Mouse (Mus musculus) c-Kit-positive CD71-positive TER-119-positive erythroid progenitor cells, embryonic 14.5 days (primary cell): ENCODE measurements around the gene Fam217b.

Experiments
- DNase-seq: peaks from one replicate; pipeline ENCODE4 v3.0.0-alpha.2; 2013; ENCODE audit warnings: low spot score

Gene Fam217b

DNA sequence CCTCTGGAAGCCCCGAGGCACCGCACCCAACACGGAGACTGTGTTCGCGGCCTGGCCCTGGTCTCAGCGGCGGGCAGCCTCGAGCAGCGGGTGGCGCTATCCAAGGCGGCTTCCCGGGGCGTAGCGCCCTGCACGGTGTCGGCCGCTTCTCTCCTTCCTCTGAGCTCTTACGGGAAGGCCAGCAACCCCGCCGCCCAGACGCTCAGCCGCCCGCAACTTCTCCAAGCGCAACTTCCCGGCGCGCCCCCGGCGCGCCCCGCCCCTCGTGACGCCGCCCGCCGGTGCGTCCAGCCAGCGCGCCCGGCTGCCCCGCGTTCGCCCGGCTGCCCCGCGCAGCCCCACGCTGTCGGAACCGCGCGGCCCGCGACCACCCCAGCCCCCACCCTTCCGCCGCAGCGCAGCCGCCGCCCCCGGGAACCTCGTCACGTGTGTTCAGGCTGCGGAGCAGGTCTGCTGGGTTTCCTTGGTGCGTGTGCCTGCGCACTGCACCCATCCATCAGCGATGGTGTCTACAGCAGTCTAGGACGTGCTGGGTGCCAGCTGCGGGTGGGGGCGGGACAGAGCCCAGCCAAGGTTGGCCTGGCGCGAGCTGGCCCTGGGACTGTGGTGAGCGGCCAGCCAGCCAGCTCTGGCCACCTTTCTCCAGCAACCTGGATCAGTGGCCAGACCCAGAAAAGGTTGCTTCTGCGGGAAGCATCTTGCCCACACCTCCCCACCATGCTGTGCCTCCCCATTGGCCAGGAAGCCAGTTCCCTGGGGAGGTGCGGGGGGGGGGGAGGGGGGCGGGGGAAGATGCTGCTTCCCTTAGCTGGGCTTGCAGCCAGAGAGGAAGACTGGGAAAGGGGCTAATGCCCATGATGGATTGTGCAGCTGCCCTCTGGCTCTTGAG, at the start of gene Fam217b, which contains the start of gene Ppp1r3d:
Gene Fam217b (plus strand): TSS at position 264 of the 889 bp plus-strand sequence.
Gene Ppp1r3d (minus strand): TSS at position 212 of the 889 bp plus-strand sequence.
- no peak for DNase-seq

DNA sequence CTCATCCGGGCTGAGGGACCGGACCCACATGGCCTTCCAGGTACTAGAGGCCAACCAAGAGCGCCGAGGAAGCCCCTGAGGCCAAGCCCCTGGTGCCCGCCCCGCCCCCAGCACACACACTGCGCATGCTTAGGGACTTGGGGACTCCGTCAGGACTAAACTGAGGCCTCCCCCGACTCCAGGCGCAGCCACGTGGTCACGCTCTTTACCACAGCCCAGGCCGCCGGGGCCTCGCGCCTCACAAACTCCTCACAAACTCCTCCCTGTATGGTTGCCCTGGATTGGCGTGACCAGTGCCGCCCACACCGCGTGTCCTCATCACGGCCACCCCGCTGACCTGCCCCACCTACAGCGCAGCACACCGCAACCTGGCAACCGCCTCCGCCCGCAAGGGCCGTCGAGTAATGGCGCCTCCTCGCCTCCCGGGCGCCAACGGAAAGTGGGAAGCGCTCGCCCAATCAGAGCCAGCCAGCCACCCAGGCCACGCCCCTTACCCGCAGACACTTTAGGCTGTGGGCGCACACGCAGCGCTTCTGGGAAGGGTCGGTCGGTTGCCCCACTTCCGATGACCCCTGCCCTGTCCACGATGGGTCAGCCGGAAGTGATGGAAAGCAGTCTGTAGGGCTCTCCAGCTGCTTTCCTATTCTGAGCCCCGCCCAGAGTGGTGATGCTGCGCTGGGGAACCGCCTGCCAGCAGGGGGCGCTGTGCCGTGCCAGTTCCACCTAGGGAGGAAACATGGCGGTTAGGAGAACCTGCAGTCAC, 7.1 kb upstream of the Fam217b start, which contains the start of gene Sycp2:
Gene Sycp2 (minus strand): TSS at position 633 of the 763 bp plus-strand sequence.
- DNase-seq = no peak

DNA sequence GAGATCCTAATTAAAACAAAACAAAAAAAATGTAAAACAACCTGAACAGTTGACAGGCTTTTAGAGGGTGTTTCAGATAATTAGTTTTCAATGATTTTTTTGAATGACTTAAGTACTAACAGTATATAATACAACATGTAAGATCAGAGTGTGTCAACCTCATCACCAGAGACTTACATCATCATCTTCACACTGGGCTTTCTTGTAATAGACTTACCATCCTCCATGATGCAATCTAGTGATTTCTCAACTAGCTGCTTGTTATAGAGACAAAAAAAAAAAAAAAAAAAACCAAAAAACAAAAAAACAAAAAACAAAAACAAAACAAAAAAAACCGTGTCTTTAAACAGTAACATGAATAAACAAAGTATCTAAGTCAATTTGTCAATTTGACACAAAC, 5.3 kb upstream of the Fam217b start:
- no peak for DNase-seq

DNA sequence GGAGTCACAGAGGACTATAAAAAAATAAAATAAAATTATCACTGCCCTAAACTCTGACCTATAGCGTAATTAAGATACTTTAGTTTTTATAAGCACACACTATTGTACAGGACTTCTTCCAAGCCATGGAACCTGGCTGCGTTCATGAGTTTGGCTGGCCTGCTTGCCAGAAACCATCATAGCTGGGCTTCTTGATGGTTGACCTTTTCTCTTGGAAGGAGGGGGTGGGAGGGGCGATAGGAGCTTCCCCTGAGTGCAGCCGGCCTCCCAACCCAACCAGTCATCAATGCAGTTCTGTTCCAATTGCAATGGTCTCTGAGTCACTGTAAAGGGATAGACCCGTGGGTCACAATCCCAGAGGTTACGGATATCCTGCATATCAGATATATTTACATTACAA, 4.0 kb upstream of the Fam217b start:
- DNase-seq = no peak

DNA sequence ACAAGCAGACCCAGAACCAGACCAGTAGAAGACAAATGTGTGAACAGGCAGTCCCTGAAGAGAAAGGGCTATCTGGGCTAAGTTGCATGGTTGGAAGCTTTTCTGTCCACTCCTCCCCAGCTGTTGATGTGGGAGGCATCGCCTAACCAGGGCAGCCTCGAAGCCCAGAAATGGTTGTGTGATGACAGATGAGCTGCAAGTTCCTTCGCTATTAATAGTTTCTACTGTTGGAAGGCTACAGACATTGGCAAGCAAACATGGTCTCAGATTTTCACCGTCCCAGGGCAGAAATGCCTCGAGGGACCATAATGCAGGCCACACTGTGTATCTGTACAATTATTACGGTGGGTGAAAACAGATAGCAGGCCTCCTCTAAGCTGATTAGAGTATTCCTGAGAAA, 1.7 kb upstream of the Fam217b start:
- DNase-seq = no peak

DNA sequence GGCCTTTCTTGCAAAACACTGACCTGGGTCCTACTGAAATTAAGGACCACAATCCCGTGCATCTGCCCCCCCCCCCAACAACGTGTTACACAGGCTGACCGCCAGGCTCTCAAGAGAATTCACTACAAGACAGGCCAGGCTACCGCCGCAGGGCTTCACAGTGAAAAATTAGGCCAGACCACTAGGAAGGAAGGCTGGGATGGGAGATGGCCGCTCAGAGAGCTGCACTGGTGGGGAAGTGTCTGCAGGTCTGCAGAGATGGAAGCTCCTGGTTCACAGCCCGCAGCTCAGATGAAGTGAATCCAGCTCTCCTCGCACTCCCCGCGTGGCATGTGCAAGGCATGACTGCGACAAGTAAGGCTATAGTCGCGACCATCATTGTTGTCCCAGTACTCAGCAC, 1.2 kb upstream of the Fam217b start:
- DNase-seq = no peak

DNA sequence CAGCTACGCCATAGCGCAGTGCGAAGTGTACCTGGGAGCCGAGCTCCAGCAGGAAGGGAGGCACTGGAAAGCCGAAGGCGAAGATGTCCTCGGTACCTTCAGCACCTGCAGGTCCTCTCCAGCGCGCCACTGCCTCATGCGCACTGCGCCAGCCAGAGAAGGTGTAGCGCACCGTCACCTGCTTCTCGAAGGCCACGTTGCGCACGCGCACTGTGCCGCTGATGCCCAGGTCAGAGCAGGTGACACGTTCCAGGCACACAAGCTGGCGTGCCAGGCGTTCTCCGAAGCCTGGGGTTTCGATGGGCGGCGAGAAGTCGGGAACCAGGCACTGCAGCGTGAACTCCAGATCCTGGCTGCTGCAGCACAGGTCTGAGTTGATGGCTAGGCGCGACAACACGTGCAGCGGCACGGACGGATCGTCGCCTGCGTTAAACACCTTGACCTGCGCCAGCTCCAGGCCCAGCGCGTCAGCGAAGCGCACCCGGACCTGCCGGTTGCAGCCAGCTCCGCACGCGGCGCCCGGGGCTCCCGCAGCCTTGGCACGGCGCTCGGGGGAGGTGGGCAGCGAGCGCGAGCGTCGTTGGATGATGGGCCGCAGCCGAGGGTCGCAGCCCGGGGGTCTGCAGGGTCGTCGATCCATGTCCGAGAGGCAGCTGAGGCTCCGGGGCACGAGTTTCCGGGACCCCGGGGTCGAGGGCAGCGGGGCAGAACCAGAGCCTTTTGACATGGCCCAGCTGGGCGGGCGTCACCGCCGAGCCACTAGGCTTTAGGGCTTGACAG, 653 bp upstream of the Fam217b start:
- DNase-seq = no peak

DNA sequence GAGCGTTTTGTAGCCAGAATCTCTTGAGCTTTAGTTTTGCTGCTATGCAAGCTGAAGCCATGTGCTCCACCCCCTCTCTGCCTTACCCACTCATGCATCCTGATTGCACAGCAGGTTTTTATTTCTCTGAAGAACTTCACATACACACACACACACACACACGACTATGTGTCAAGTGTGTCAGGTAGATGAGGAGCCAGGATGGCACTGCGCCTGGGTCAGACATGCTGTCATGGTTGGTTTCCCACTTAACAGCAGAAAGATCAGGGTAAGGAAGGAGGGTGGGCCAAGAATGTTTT, 775 bp downstream of the Fam217b start:
- no peak for DNase-seq

DNA sequence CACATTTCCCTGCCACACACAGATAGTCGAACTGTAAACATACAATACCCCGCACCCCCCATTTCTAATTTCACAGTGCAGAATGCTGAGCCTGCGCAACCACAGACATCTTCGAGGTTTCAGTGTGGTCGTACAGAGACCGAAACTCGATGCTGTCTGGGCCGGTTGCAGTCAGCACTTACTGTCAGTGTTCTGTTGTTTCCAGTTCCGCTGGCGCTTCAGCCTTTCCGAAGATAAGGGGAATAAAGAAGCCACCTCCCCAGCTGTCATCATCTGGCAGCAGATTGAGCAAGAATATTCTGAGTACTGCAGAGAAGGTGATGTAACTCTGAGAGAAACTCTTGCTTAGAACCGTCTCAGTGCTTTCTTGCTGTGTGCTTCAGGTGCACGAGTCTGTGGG, 2.1 kb downstream of the Fam217b start:
- DNase-seq = no peak

DNA sequence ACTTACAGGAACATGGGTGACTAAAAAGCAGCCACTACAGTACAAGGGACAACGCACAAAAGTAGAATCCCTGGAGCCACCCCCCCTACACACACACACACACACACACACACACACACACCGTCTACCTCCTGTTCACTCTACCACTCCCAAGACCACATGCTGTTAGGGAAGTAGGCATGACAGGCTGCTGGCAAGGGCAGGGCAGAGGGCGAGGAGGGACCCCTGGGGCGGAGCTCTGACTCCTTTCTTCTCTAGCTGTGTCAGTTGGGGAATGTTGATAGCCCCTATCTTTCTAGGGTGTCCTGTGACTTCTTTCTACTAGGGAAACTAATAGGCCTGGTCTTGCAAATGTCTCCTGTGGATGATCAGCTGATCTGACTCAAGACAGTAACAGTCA, 2.6 kb downstream of the Fam217b start:
- DNase-seq = no peak

DNA sequence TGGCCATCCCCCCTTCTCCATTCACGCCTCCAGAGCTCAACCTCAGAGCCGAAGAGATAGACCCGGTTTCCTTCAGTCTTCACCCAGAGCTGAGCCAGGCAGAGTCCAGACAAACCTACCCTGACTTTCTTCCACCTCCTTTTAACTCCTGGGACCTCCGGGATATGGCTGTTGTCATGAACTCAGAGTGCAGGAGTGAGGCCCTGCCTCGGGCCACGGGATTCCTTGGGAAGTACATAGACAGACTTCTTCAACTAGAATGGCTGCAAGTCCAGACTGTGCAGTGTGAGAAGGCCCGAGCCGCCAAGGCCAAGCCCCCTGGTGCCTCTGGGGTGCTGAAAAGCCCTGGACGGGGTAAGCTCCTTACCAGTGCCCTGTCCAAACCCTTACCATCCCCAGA, 6.3 kb downstream of the Fam217b start:
- DNase-seq = no peak

DNA sequence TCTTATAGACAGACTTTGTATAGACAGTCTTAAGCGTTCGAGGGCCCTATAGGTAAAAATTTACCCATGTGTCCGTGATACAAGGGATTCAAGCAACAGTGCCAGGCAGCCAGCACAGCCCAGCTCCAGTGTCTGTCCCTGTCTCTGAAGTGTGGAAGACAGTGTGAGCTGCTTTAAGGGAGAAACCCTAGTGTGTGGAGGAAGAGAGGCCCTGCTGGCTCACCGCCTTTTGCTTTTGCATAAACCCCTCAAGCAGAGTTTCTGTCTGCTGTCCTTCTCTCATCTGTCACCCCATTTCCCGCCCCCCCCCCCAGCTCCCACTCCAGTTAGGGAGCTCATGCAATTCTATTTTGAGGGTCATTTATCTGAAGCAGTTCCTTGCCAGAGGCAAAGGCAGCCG, 7.3 kb downstream of the Fam217b start:
- no peak for DNase-seq

DNA sequence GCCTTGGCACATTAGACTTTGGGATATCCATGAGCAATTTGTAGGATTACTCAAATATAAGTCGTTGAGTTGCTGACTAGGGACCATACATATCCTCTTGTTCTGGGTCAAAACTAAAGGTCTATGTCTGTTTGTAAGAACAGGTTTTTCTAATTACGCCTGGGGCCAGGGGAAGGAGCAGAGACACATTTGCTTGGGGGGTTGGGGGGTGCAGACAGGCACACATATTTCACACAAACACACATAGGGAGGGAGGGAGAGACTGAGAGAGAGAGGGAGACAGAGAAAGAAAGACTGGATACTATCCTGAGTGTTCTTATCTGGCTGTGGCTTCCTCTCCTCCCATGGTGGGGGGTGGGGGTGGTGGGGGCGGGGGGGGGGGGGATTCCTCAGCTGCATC, 7.9 kb downstream of the Fam217b start:
- DNase-seq = no peak

DNA sequence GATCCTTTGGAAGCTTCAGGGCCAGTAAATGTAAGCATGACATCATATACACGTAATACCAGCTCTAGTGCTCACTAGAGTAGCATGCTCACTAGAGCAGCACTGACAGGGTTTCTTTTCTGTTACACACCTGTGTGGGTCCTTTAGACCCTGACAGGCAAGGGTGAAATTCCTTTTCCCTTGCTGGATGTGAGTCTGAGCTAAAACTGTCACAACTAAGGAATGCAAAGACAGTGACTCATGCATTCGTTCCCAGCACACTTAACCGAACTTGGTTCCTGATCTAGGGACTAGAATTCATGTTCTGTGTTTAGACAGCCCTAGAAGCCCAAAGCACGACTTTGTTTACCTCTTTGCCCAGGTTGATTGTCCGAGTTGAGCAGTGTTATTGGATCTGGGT, 8.9 kb downstream of the Fam217b start:
- DNase-seq = no peak

DNA sequence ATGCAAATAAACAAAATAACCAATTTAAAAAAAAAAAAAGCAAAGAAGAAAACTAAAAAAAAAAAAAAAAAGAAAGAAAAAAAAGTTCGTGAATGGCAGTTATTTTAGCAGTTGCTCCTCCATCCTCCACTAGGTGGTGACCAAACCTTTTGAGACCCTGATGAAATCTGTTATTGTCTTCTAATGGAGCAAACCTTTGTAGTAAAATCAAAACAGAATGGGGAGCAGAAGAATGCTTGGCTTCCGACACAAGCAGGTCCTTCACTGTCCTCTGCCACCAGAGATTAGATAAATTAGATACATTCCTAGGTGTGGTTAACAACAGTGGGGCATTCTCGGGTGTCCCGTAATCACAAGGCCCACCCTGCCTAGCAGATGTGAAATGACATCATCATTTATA, 11.9 kb downstream of the Fam217b start:
- DNase-seq = no peak

DNA sequence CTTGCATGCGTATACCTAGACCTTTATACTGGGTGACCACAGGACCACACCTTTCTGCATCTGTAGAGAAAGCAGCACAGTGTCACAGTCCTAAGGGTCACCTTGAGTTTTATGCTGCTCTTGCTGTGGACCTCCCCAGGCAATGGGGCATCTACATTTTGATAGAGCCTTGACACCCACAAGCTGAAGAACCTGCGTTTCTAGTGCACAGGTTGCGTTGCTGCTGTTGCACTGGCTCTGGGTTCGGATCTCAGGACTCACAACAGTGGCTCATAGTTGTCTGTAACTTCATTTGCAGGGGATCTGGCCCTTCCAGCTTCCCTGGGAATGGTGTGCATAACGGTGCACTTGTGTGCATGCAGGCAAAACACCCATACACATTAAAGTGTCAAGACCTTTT, 12.9 kb downstream of the Fam217b start:
- no peak for DNase-seq

DNA sequence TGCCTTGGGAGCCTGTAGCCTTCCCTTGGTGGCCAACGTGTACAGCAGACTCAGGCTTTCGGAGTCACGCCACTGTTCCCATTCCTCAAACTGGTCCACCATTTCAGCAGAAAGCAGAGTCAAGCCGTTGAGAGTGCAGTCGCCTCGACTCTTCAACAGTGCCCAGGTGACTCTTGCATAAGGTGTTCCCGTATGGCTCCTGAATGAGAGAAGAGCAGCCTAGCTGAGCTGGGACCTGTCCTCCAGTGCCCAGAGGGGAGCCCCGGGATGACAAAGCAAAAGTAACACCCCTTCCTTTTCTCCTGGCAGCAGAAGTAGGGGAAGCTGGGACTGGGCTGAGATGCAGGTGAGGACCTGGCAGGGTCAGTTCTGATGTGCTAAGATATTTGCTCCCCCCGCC, 13.9 kb downstream of the Fam217b start:
- no peak for DNase-seq

DNA sequence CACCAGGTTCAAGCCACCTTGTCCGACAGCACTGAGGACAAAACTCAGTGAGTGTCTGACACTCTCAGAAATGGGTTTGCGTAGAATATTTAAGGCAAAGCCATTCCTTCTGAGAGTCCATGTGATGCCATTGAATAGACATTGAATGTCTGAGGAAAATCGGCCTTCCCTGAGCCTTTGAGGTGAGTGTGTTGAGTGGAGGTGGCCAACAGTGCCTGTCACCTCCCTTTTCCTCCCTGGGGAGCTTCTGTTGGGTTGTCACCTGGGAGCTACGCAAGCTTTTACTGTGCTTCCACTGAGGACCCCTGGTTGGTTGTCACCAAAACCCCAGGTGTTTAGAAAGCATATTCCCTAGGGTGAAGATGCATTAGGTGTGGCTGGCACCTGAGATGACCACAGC, 14.4 kb downstream of the Fam217b start:
- no peak for DNase-seq

DNA sequence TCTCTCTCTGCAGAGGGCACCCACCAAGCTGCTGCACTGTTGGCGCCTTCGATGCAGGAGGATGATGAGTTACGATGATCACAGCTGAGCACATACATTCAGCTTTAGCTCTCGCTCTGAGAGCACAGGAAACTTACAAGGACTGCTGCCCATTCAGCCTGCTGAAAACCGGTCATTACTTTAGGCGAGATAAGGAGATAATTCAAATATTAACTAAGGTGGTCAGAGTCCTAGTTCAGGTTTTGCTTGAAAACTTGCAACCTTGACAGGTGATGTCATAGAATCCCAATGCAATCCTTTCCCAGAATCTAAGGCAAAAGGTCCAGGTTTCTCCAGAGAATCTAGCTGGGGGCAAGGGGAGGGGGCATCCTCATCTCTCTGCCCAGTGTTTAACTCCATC, 15.1 kb downstream of the Fam217b start:
- no peak for DNase-seq

DNA sequence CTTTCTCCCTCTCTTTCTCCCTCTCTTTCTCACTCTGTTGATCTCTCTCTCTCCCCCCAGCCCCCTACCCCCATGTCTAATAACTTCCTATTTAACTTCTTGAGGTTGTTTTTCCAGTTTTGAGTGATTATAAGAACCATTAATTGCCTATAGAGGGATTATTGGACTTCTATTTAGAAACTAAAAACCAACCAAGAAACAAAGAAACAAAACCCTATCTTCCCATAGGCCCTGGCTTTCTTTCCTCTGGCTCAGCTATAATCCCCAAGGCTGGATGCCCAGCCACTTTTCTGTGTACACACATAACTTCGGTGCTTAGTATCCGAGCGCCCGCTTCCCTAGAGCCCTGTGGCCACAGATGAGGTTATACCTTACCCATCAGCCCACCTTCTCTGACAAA, 15.9 kb downstream of the Fam217b start, which contains the start of gene Cdh26:
Gene Cdh26 (plus strand): TSS at position 301 of the 400 bp plus-strand sequence.
- DNase-seq = no peak

DNA sequence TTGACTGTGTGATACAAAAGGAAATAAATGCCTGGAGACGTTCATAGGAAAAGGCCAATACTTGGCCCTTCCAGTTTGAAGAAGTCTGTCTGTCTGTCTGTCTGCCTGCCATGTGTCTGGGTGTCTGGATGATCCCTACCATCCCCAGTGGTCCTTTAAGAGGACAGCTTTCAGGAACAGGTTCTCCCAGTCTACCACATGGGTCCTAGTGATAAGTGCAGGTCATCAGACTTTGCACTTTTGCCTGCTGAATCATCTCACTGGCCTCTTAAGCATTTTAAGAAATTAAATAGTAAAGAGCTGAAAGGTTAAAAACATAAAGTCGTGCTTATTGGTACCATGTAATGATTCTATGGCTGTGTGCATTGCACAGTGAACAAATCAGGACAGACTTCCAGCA, 19.2 kb downstream of the Fam217b start:
- DNase-seq = no peak

DNA sequence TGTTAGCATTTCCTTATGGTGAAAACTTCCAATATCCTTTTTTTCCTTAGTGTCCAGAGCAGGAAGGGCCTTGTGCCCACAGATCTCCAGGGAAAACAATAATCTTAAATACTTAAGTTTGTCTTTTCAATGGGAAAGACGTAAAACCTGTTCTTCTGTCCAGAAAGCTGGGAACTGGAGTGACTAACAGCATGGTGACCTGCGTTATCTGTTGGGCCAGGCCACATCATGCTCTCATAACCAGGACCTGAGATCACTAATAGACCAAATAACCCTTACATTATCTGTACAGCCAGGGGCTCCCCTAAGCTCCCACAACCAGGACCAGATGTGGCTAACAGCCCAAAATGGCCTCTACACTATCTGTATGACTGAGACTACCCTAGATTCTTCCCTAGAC, 19.6 kb downstream of the Fam217b start:
- DNase-seq = no peak

DNA sequence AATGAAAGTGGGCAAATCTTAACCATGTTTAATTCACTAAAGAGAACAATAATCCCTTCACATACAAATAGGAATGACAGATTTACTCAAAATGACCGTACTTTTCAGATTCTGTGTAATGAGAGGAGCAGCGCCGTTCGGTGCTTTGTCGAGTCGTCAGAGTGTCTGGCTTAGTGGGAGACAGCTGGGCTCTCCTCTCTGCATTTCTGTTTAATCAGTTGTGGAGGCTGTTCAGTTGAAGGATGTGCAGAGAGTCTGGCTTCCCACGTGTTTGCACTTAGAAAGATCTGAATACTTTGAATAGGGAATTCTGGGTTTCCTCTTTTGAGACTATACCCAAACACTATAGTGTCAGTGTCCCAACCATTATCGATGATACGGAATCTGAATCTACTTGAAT, 23.0 kb downstream of the Fam217b start:
- no peak for DNase-seq
